Mouse (Mus musculus): Measurements from ENCODE around the gene Fam196a.

The Fam196a gene

DNA sequence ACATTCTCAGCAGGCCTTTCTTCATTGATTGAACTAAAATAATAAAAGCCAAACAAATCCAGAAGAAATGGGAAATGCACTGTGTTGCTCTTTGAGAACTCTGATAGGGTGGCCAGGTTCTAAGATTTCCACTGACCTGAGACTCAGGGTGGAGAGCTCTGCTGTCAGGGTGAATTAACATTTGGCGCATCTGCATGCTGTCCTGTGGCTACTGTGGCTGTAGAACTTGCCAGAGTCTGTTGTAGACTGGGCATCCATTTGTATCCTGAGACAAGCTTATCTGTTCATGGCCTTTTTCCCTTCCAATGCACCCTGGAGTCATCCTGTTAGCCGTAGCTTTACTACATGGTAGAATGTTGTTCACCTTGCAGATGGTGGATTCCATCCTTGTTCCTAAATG, 98.2 kb downstream of the Fam196a start:
- DNase-seq (ENCODE audit: low read depth, low spot score) = no peak
